Comparison of ENCODE assay signal across 9 mouse cellular contexts in the genomic region with DNA sequence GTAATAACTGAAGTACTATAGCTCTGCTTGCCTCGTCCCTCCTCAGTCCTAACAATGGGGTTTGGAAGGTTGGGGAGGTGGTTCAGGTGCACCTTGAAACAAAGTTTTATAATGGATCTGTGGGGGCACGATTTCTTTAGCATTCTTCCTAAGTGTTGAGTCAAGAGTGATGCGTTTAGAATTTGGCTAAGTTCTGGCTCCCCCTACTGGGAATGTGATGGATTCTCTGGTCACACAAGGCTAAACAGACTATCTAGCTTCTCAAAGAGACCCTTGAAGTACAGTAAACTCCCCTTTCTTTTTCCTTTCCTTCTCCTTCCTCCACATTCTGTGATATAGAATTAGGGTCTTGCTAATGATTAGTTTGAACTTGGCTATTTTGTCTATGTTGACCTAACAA. TPM values are rescaled to one million over a fixed set of nuclear protein-coding genes. Genes with fewer than 3 reads are reported as not detected.
DNase-seq lines count a peak whose midpoint lies in the region; ATAC-seq lines count a peak whose summit lies in the region.
"Had no signal": no experiment of that assay in that cellular context is flagged by ENCODE, and none has a peak within 500 bp of the region (broad histone marks: within the 10 kb centered on the region; RNA-seq: fewer than 3 reads in every experiment).

No protein-coding gene starts in this region.

- H3K4me1 ChIP-seq in heart, embryonic 12.5 days (replicated peaks): no peaks in the 10 kb centered on the region

- no peak overlapping the region for H3K4me2 ChIP-seq in heart, embryonic 12.5 days
- H3K4me2 ChIP-seq: embryonic facial prominence, embryonic 15.5 days had no signal

- no peaks in the 10 kb centered on the region for H3K9me3 ChIP-seq in heart, embryonic 12.5 days (replicated peaks)
- H3K9me3 ChIP-seq: embryonic facial prominence, embryonic 15.5 days had no signal

- H3K4me3 ChIP-seq in heart, embryonic 12.5 days: no peak overlapping the region
- H3K4me3 ChIP-seq: embryonic facial prominence, embryonic 15.5 days had no signal

- H3K9ac ChIP-seq in heart, embryonic 12.5 days: no peak overlapping the region
- H3K9ac ChIP-seq: embryonic facial prominence, embryonic 15.5 days had no signal

- H3K27ac ChIP-seq in heart, embryonic 12.5 days (ENCODE audit: poor library complexity, severe bottlenecking): no peak overlapping the region
- H3K27ac ChIP-seq: embryonic facial prominence, embryonic 15.5 days had no signal

- no peaks in the 10 kb centered on the region for H3K27me3 ChIP-seq in heart, embryonic 12.5 days (replicated peaks)
- no peaks in the 10 kb centered on the region for H3K27me3 ChIP-seq in splenic B cell, adult 2 months (ENCODE audit: control insufficient read depth, insufficient read depth, low read length, poor library complexity, severe bottlenecking)
- H3K27me3 ChIP-seq: embryonic facial prominence, embryonic 15.5 days had no signal

- peak; percentile 26 for DNase-seq in heart, adult 8-10 months (ENCODE audit: low spot score)
- DNase-seq in spleen, postnatal 36 days (ENCODE audit: low spot score in 2 of 2): peak; percentile 19 to 48
- no peak for DNase-seq in spleen, adult 12 weeks (ENCODE audit: low spot score)
- DNase-seq in ZHBTc4 (ENCODE audit: low read depth, low spot score): peak; percentile 74
- peak; percentile 71 for DNase-seq in splenic B cell, adult 2 months (ENCODE audit: low read depth, low spot score)
- DNase-seq in testis, postnatal 10 days (ENCODE audit: low spot score): no peak

- peaks cover 17% of the 10 kb centered on the region for H3K36me3 ChIP-seq in heart, embryonic 12.5 days
- no peaks in the 10 kb centered on the region for H3K36me3 ChIP-seq in splenic B cell, adult 2 months (ENCODE audit: control insufficient read depth, insufficient read depth, low read length, poor library complexity, severe bottlenecking)

- ATAC-seq in heart, embryonic 12.5 days (ENCODE audit: insufficient number of reproducible peaks, low FRiP score): no peak
- peak; percentile 71 for ATAC-seq in inflammation-experienced regulatory T-cells, adult 6 months

- 16% methylated on average over 3 of the region's 3 CpGs for WGBS in heart, embryonic 12.5 days

RNA-seq across cellular contexts. Expression of a gene that starts 11.5 kb away (rescaled TPM):
- total RNA-seq in heart, adult 8-10 months (2022): 10 to 100 TPM; 52.5 to 65.4 (median 57.5) TPM
- 67.8 and 80.3 TPM in 2 replicates for polyA plus RNA-seq in heart, embryonic 12.5 days (2016; fragmentation: Nextera tagmentation; extraction: Ambion mirVana)
- polyA plus RNA-seq in inflammation-experienced regulatory T-cells, adult 6 months (2017; shearing (Covaris generic)): 10 to 100 TPM; 14.9 to 27.8 (median 18.4) TPM

RNA-seq across cellular contexts. Expression of a gene that starts 28.3 kb away (rescaled TPM):
- 10 to 100 TPM; 22.9 to 35.5 (median 27.7) TPM for total RNA-seq in heart, adult 8-10 months (2022)
- polyA plus RNA-seq in heart, embryonic 12.5 days (2016; fragmentation: Nextera tagmentation; extraction: Ambion mirVana): 47.0 and 47.3 TPM in 2 replicates
- polyA plus RNA-seq in inflammation-experienced regulatory T-cells, adult 6 months (2017; shearing (Covaris generic)): 10 to 100 TPM; 21.6 to 32.7 (median 25.1) TPM

Comparison
In these comparisons a context has a peak if more than half of its experiments do, and no peak if none do; other contexts are left out.
1. DNase-seq: peak in heart, adult 8-10 months (single experiment), spleen, postnatal 36 days (2 of 2), ZHBTc4 (single experiment) and splenic B cell, adult 2 months (single experiment); none in spleen, adult 12 weeks (single experiment) and testis, postnatal 10 days (single experiment).